Mouse (Mus musculus): Measurements from ENCODE around the gene Olfr1298. TPM values are rescaled to one million over a fixed set of nuclear protein-coding genes. Genes with fewer than 3 reads are reported as not detected.

Gene Olfr1298
- total RNA-seq (2021), result not detected in 2 replicates
- long read RNA-seq, result 0 reads

DNA sequence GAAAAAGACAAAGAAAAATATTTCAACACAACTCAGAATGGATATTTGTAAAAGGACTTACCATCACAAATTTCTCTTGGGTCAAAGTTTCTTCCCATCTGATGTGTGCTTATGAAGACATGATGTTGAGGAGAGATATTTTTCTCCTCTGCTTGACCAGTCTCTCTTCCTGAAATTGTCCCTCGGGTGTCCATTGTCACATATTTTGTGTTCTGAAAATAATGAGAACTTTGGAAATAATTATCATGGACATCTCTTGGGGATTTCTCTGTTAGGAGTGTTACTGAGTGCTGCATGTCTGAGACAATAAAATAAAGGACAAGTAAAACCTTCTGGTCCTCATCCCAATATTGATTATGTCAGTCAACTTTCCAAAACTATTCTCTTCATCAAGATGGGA lies at the start of gene Olfr1298:
Gene Olfr1298, minus strand, starts transcription at position 101 of the 400 bp plus-strand sequence.
- DNase-seq, result no peak

DNA sequence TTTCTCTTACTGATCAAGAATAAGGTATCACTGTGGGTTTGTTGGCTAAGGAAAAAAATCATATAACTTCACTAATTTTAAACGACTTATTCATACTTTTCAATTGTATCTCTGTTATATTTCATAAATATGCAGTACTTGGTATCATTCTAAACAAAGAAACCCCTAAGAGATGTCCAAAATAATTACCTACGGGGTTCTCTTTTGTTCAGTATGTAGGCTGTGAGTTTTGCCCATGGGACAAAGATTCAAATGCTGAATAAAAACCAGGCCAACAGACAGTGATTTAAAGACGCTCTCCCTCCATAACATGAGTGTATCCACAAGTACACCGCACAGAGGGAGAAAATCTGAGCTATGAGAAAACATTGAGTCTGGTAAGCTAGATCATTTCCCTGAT lies 12.1 kb upstream of the Olfr1298 start, which contains the start of gene Olfr1299:
Gene Olfr1299, plus strand, starts transcription at position 301 of the 400 bp plus-strand sequence.
- DNase-seq, result no peak

DNA sequence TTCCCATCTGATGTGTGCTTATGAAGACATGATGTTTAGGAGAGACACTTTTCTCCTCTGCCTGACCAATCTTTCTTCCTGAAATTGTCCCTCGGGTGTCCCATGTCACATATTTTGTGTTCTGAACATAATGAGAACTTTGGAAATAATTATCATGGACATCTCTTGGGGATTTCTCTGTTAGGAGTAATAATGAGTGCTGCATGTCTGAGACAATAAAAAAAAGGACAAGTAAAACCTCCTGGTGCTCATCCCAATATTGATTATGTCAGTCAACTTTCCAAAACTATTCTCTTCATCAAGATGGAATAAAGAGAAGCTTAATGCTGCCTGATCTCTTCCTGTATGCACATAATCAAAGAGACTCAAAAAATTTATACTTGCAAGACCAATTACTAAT lies 22.6 kb downstream of the Olfr1298 start, which contains the start of gene Olfr1297:
Gene Olfr1297, minus strand, starts transcription at position 101 of the 400 bp plus-strand sequence.
- no peak for DNase-seq

Other genes starting within 250 kb of the Olfr1298 start
- not detected in 2 replicates for gene Olfr1286, start 226.1 kb downstream of the Olfr1298 start, total RNA-seq (2021)
- gene Olfr1287, start 200.1 kb downstream of the Olfr1298 start, total RNA-seq (2021), result not detected in 2 replicates
- not detected in 2 replicates for gene Olfr1288, start 175.1 kb downstream of the Olfr1298 start, total RNA-seq (2021)
- not detected in 2 replicates for gene Olfr1289, start 168.4 kb downstream of the Olfr1298 start, total RNA-seq (2021)
- not detected in 2 replicates for gene Olfr1290, start 155.4 kb downstream of the Olfr1298 start, total RNA-seq (2021)
- gene Olfr1291-ps1, start 152.0 kb downstream of the Olfr1298 start, total RNA-seq (2021), result not detected in 2 replicates
- not detected in 2 replicates for gene Olfr1293-ps, start 124.0 kb downstream of the Olfr1298 start, total RNA-seq (2021)
- not detected in 2 replicates for gene Olfr1294, start 108.9 kb downstream of the Olfr1298 start, total RNA-seq (2021)
- not detected in 2 replicates for gene Olfr1295, start 79.5 kb downstream of the Olfr1298 start, total RNA-seq (2021)
- gene Olfr1297, start 22.7 kb downstream of the Olfr1298 start, total RNA-seq (2021), result not detected in 2 replicates
- gene Olfr1299, start 12.2 kb upstream of the Olfr1298 start, total RNA-seq (2021), result not detected in 2 replicates
- gene Olfr1301, start 101.8 kb upstream of the Olfr1298 start, total RNA-seq (2021), result not detected in 2 replicates
- not detected in 2 replicates for gene Olfr1302, start 128.2 kb upstream of the Olfr1298 start, total RNA-seq (2021)
- not detected in 2 replicates for gene Olfr1303, start 171.1 kb upstream of the Olfr1298 start, total RNA-seq (2021)
- gene Olfr1305, start 227.9 kb upstream of the Olfr1298 start, total RNA-seq (2021), result not detected in 2 replicates

Measured in adrenal gland, postnatal 25 days (tissue).